Mouse (Mus musculus) kidney, postnatal 0 days (tissue): ENCODE data around the gene Ccdc33. TPM values are rescaled to one million over a fixed set of nuclear protein-coding genes. Genes with fewer than 3 reads are reported as not detected.

Experiments used
- ATAC-seq: fragments of 200-750 bp; cut with Nextera tagmentation; replicated peaks from 2 replicates; pipeline ENCODE4 v1.8.0; 2017; ENCODE audit warnings: low read depth, moderate number of reproducible peaks, moderate TSS enrichment, moderate library complexity; ENCODE audit not compliant: low FRiP score
- DNase-seq: peaks from one replicate; pipeline ENCODE4 v3.0.0-alpha.2; 2016; ENCODE audit warnings: low spot score
- H3K27ac ChIP-seq: fragments of 300-500 bp; sonication (generic); 2 replicates; pipeline ENCODE4 v1.5.1; 2014; ENCODE audit warnings: mild to moderate bottlenecking
- H3K27me3 ChIP-seq: fragments of 300-500 bp; sonication (generic); 2 replicates; pipeline ENCODE4 v1.6.1; 2014; ENCODE audit warnings: low read length, mixed read lengths; ENCODE audit not compliant: insufficient read depth
- H3K36me3 ChIP-seq: fragments of 300-500 bp; sonication (generic); 2 replicates; pipeline ENCODE4 v1.6.1; 2014; ENCODE audit warnings: low read length, mixed read lengths; ENCODE audit not compliant: insufficient read depth
- H3K4me1 ChIP-seq: fragments of 300-500 bp; sonication (generic); replicated peaks from 2 replicates; pipeline ENCODE4 v1.6.1; 2014; ENCODE audit warnings: antibody characterized with exemption, low read length, mixed read lengths; ENCODE audit not compliant: insufficient read depth
- H3K4me2 ChIP-seq: fragments of 300-500 bp; sonication (generic); 2 replicates; pipeline ENCODE4 v1.6.1; 2014; ENCODE audit warnings: mild to moderate bottlenecking, low read length, moderate library complexity, mixed read lengths
- H3K4me3 ChIP-seq: fragments of 300-500 bp; sonication (generic); replicated peaks from 2 replicates; pipeline ENCODE4 v1.5.1; 2014; ENCODE audit warnings: low read depth, low read length
- H3K9ac ChIP-seq: fragments of 300-500 bp; sonication (generic); 2 replicates; pipeline ENCODE4 v1.6.1; 2014; ENCODE audit warnings: low read depth, low read length
- H3K9me3 ChIP-seq: fragments of 300-500 bp; sonication (generic); replicated peaks from 2 replicates; pipeline ENCODE4 v1.6.1; 2016; ENCODE audit warnings: low read length, inconsistent platforms, mixed read lengths
- CTCF ChIP-seq: IDR thresholded peaks from 2 replicates; pipeline ENCODE4 v1.5.1; 2016; ENCODE audit warnings: antibody characterized with exemption, low read depth, mild to moderate bottlenecking, moderate library complexity
- WGBS: fragments of 180-500 bp; shearing (Covaris S2); extraction: QIAGEN DNeasy Blood & Tissue Kit; methylation state at CpG from one replicate; pipeline ENCODE4 v1.1.7; 2014; 5-methylcytosine and 5-hydroxymethylcytosine counted together
- polyA plus RNA-seq: library from polyadenylated mRNA; unstranded; fragments of >200 nt; fragmentation: Nextera tagmentation; extraction: Ambion mirVana; gene quantifications from 2 replicates; pipeline ENCODE4 v1.2.1, GENCODE M21; 2015

The Ccdc33 gene
- polyA plus RNA-seq, 1 experiment from 2014 or later: 0.09 TPM

DNA sequence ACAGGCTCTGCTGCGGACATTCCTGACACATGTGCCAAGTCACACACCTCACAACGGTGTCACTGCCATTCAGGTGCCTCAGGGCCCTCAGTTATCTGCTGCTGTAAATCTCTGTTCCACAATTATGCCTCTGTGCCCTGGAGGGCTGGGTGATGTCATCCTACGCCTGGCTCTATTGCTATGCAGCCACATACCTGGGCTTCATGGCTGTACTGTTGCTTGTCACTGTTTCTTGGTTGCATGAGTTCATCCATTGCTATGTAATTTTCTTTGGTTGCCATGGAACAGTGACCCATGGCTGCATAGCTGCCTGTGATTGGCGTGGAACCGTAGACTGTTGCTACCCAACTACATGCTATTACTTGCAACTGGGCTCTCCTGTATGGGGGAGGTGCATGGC, 63.0 kb downstream of the Ccdc33 start:
- Histone ChIP-seq H3K4me3 (no peak overlapping the region), H3K27ac (no peak overlapping the region), H3K4me1 (no peaks in the 10 kb centered on the region), H3K27me3 (no peaks in the 10 kb centered on the region), H3K36me3 (no peaks in the 10 kb centered on the region), H3K9ac (no peak overlapping the region), H3K9me3 (no peaks in the 10 kb centered on the region), H3K4me2 (no peak overlapping the region)
- no peak for TF ChIP-seq CTCF
- 48% methylated on average over 5 of the region's 5 CpGs for WGBS
- ATAC-seq: peak; percentile 62
- no peak for DNase-seq

DNA sequence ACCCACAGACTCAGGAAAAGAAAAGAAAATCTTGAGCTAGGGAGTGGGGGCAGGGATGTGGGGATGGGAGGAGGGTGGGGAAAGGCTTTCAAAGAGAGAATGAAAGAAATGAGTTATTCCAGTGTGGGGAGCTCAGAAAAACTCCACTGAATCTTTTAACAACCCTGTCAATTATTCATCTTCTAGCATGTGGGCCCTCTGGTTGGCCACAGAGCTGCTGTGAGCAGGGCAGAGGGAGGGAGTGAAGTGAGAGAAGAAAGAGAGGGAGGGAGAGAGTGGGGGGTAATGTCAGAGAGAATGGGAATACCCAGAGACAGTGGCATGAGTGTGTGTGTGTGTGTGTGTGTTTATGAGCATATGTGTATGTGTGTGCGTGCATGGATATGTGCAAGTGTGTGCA, 64.6 kb downstream of the Ccdc33 start:
- 90% methylated on average over 1 of the region's 1 CpGs for WGBS
- Histone ChIP-seq H3K4me2 (no peak overlapping the region), H3K4me1 (no peaks in the 10 kb centered on the region), H3K36me3 (no peaks in the 10 kb centered on the region), H3K9me3 (no peaks in the 10 kb centered on the region), H3K4me3 (no peak overlapping the region), H3K27ac (no peak overlapping the region), H3K27me3 (no peaks in the 10 kb centered on the region), H3K9ac (no peak overlapping the region)
- no peak for DNase-seq
- TF ChIP-seq CTCF: no peak
- no peak for ATAC-seq

DNA sequence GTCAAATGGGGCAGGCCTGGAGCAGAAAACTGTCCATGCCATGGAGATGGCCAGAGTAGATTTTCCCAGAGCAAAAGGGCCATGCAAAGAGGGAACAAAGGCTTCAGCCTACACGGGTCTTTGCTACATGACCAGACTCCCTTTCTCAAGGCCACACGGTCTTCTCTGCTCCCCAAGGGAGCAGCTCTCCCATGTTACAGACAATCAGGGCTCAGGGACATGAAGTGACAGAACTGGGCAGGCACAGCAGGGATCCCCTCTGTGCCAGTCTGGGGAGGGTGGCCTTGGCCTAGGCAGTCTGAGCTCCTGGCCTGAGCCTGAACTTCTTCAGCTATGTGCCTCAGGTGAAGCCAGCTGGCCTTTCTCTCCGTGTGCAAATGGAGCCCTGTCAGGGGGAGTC, 65.1 kb downstream of the Ccdc33 start:
- no peak overlapping the region for H3K9ac ChIP-seq
- no peak for TF ChIP-seq CTCF
- no peak overlapping the region for H3K4me2 ChIP-seq
- 0 out of 2 replicates have a peak overlapping the region, but pooled peaks have one; percentile 20 for H3K27ac ChIP-seq
- no peak for DNase-seq
- no peaks in the 10 kb centered on the region for H3K4me1 ChIP-seq
- H3K9me3 ChIP-seq: no peaks in the 10 kb centered on the region
- ATAC-seq: no peak
- no peaks in the 10 kb centered on the region for H3K27me3 ChIP-seq
- H3K4me3 ChIP-seq: no peak overlapping the region
- 52% methylated on average over 3 of the region's 3 CpGs for WGBS
- no peaks in the 10 kb centered on the region for H3K36me3 ChIP-seq

DNA sequence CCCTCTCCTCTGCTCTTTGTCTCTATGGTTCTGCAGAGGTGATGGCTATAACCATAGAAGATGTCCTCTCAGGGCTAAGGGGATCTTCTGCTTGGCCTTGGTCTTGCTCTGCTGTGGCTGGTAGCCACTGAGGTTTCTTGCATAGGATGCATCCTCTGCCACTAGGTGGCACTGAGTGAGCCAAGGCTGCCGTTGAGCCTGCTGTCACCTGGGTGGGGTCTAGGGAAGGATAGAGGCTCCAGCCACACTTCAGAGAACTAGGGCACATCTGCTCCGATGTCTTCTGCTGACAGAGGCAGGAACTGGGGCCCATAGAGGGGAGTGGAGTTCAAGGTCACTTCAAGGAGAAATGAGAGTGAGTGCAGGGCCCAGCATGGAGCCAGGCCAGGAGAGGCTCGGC, 65.5 kb downstream of the Ccdc33 start:
- no peaks in the 10 kb centered on the region for H3K9me3 ChIP-seq
- H3K4me1 ChIP-seq: no peaks in the 10 kb centered on the region
- peak; percentile 74 for DNase-seq
- no peak overlapping the region for H3K9ac ChIP-seq
- ATAC-seq: peak; percentile 19; the same call in 1 of the 2 replicates
- WGBS: 26% methylated on average over 3 of the region's 3 CpGs
- no peak overlapping the region for H3K4me2 ChIP-seq
- H3K36me3 ChIP-seq: no peaks in the 10 kb centered on the region
- peak; percentile 87 for TF ChIP-seq CTCF
- H3K4me3 ChIP-seq: no peak overlapping the region
- no peaks in the 10 kb centered on the region for H3K27me3 ChIP-seq
- H3K27ac ChIP-seq: no peak overlapping the region

- no peaks in the 10 kb centered on the region for H3K4me1 ChIP-seq
- no peak overlapping the region for H3K4me3 ChIP-seq
- no peak overlapping the region for H3K4me2 ChIP-seq
- H3K27ac ChIP-seq: no peak overlapping the region
- no peak for ATAC-seq
- H3K27me3 ChIP-seq: no peaks in the 10 kb centered on the region
- no peaks in the 10 kb centered on the region for H3K9me3 ChIP-seq
- H3K36me3 ChIP-seq: no peaks in the 10 kb centered on the region
- 36% methylated on average over 5 of the region's 5 CpGs for WGBS
- peak; percentile 61 for DNase-seq
- H3K9ac ChIP-seq: no peak overlapping the region
- TF ChIP-seq CTCF: peak; percentile 67
Observed at GRCm38 (mm10) chr9:58051937-58052336, 66.7 kb downstream of the Ccdc33 start.

DNA sequence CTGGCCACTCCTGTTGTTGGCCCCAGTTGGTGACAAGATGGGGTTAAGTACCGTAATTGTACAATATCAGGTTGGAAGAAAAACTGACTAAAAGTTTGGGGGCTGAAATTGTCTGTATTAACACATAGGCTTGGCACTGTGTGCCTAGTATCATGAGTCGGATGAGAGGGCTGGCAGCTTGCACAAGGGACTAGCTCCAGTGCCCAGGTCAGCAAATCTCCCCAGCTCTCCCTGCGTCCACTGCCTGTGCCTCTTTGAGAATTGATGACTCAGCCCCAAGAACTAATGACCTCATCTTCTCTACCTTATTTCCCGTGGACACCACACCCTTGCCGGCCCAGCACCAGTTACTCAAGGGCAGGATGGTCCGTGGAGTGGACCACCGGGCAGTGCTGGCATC, 68.8 kb downstream of the Ccdc33 start:
- 63% methylated on average over 7 of the region's 7 CpGs for WGBS
- no peak for TF ChIP-seq CTCF
- no peaks in the 10 kb centered on the region for H3K4me1 ChIP-seq
- H3K4me2 ChIP-seq: no peak overlapping the region
- DNase-seq (no peak), ATAC-seq (no peak)
- H3K27ac ChIP-seq: no peak overlapping the region
- no peak overlapping the region for H3K9ac ChIP-seq
- H3K4me3 ChIP-seq: no peak overlapping the region
- H3K27me3 ChIP-seq: no peaks in the 10 kb centered on the region
- no peaks in the 10 kb centered on the region for H3K36me3 ChIP-seq
- H3K9me3 ChIP-seq: no peaks in the 10 kb centered on the region

DNA sequence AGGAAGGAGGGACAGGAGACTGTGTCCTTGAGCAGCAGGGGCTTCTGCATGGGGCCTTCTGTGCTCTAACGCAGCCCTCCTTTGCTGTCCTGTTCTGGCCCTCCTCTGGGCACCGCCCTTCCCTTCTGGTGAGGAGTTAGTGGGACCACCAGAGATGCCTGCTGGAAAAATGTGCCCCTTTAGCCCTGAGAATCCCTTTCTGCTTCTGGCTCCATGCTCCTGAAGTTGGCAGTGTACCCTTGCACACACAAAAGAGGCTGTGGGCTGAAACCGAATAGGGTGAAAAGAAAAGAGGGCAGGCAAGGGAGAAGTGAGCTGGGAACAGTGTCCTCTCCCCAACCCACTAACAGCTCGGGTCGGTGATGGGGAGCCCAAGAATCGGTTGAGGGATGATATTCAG, 69.4 kb downstream of the Ccdc33 start:
- TF ChIP-seq CTCF: no peak

More for the DNA sequence above, 69.4 kb downstream of the Ccdc33 start:
- DNase-seq: no peak
- Histone ChIP-seq H3K9ac (no peak overlapping the region), H3K27me3 (no peaks in the 10 kb centered on the region), H3K4me1 (no peaks in the 10 kb centered on the region), H3K4me3 (no peak overlapping the region), H3K9me3 (no peaks in the 10 kb centered on the region), H3K27ac (no peak overlapping the region), H3K4me2 (no peak overlapping the region), H3K36me3 (no peaks in the 10 kb centered on the region)
- WGBS: 69% methylated on average over 6 of the region's 6 CpGs
- no peak for ATAC-seq
